Mouse (Mus musculus) erythroblast, embryonic 14.5 days (primary cell): ENCODE measurements around the gene Sh3gl2. TPM values are rescaled to one million over a fixed set of nuclear protein-coding genes. Genes with fewer than 3 reads are reported as not detected.

Experiments
- H3K27me3 ChIP-seq: 2 replicates; pipeline ENCODE4 v1.6.1; 2012; ENCODE audit warnings: inconsistent platforms; ENCODE audit not compliant: control insufficient read depth
- H3K36me3 ChIP-seq: 2 replicates; pipeline ENCODE4 v1.6.1; 2012; ENCODE audit warnings: mild to moderate bottlenecking, inconsistent platforms; ENCODE audit not compliant: control insufficient read depth
- H3K4me1 ChIP-seq: 2 replicates; pipeline ENCODE4 v1.6.1; 2012; ENCODE audit warnings: inconsistent platforms; ENCODE audit not compliant: control insufficient read depth
- H3K4me3 ChIP-seq: replicated peaks from 2 replicates; pipeline ENCODE3; 2012; ENCODE audit warnings: moderate library complexity, mild to moderate bottlenecking, inconsistent platforms
- H3K9me3 ChIP-seq: 2 replicates; pipeline ENCODE4 v1.6.1; 2012; ENCODE audit warnings: low read length, inconsistent platforms, mixed read lengths; ENCODE audit not compliant: control insufficient read depth
- GATA1 ChIP-seq: IDR thresholded peaks from 2 replicates; pipeline ENCODE4 v1.6.1; 2012; ENCODE audit warnings: low read length, inconsistent platforms, mixed read lengths
- TAL1 ChIP-seq: IDR thresholded peaks from 3 replicates; pipeline ENCODE4 v1.6.1; 2012; ENCODE audit warnings: low read length, inconsistent platforms, mixed read lengths
- polyA plus RNA-seq: library from polyadenylated mRNA; stranded (reverse); fragments of >175 nt; gene quantifications from 2 replicates; pipeline ENCODE4 v1.2.3, GENCODE M21; 2012

Sh3gl2 gene
- polyA plus RNA-seq, 1 experiment: not detected

DNA sequence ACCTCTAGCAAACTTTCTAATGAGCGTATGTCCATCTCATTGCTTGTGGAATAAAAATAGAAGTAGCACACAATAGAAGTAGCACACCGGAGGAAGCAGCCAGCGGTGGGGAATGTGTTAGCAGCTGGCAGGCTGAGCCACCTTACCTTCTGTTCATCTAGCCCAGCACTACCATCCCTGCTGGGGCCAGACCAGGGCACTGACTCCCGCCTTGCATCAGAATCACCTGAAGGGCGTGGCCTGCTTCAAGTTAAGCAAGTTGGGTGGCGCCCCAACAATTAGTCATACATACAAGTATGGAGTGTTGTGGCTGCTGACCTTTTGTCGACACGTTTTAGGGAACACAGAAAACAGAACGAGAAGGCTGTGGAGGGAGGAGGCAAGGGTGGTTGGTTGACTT, 6.5 kb upstream of the Sh3gl2 start:
- H3K4me3 ChIP-seq: no peak overlapping the region

DNA sequence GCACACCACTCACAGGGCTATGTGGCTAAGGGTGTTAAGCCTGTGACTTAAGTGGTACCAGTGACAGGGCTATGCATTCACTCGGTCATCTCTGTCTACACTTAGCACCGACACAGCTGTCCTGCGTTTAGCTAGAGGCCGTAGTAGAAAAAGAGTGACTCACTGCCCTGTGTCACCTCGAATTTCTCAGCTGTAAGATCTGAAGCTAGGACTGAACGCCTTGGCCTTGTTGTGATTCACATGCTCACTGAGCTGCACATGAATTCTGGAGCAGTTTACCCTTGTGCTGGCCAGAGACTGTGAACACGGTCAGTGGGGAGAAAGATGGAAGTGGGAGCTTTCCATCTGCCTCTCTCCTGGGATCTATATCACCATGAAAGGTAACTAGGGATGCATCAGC, 2.3 kb upstream of the Sh3gl2 start:
- H3K4me3 ChIP-seq: no peak overlapping the region
- H3K4me1 ChIP-seq: no peaks in the 10 kb centered on the region
- no peaks in the 10 kb centered on the region for H3K36me3 ChIP-seq
- TF ChIP-seq TAL1: no peak
- H3K9me3 ChIP-seq: peaks cover 3% of the 10 kb centered on the region
- peaks cover 30% of the 10 kb centered on the region for H3K27me3 ChIP-seq

More for the DNA sequence above, 6.5 kb upstream of the Sh3gl2 start:
- H3K4me1 ChIP-seq: no peaks in the 10 kb centered on the region
- peaks cover 2% of the 10 kb centered on the region for H3K27me3 ChIP-seq
- TF ChIP-seq GATA1 (no peak), TAL1 (no peak)
- peaks cover 5% of the 10 kb centered on the region for H3K9me3 ChIP-seq
- no peaks in the 10 kb centered on the region for H3K36me3 ChIP-seq

DNA sequence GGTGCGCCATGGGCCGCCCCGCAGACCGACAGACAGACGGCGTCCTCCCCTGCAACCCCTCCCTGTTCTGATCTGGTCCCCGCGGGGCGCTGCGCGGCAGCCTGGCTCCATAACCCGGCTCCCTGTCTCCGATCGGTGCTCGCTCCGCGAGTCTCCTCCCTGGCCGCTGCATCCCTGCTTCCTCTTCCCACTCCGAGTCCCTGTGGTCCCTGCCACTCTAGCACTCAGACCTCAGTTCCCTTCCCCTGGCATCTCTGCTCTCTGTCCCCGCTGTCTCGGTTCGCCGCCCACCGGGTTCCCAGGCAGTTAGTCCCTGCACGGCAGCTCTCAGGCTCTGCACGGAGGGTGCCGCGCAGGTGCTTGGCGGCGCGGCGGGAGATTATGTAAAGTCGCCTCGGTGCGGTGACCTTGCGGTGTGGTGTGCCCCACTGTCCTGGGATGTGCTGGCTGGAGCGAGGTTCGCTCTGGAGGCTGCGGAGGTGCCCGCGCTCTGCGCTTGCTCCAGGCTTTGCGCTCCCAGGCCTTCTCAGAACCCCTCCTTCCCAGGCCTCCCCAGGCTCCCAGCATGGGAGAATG, 798 bp downstream of the Sh3gl2 start:
- H3K4me3 ChIP-seq: peak overlapping the region; percentile 7

DNA sequence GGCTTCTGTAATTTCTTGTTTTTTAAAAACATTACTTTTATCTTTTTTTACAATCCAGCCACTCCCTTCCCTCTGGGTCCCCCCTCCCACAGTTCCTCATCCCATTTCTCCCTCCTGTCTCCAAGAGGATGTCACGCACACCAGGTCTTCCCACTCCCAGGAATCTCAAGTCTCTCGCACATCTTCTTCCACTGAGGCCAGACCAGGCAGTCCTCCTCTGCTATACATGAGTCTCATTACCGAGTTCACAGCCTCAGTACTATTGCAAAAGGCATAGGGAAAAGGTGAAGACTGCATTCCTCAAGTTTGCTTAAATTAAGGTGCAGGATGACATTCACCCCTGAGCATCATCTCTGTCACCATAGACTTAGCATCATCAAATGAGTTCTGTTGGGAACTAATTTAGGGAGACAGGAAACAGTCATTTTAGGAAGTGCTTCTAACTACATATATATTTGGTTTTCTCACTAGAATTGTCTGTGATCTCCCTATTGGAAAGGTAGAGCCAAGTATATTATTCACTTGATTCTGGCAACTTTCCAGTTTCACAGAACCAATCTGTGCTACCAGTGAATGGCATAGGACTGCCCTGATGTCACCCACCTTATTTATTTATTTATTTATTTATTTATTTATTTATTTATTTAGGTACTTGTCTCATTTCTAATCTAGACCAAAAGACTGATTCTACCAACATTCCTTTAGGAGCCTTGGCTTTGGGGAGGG, 1.9 kb downstream of the Sh3gl2 start:
- no peaks in the 10 kb centered on the region for H3K36me3 ChIP-seq
- no peak for TF ChIP-seq GATA1
- no peak for TF ChIP-seq TAL1

More for the DNA sequence above, 798 bp downstream of the Sh3gl2 start:
- no peaks in the 10 kb centered on the region for H3K9me3 ChIP-seq
- no peaks in the 10 kb centered on the region for H3K36me3 ChIP-seq
- H3K4me1 ChIP-seq: no peaks in the 10 kb centered on the region
- H3K27me3 ChIP-seq: peaks cover 30% of the 10 kb centered on the region
- no peak for TF ChIP-seq GATA1
- TF ChIP-seq TAL1: no peak

DNA sequence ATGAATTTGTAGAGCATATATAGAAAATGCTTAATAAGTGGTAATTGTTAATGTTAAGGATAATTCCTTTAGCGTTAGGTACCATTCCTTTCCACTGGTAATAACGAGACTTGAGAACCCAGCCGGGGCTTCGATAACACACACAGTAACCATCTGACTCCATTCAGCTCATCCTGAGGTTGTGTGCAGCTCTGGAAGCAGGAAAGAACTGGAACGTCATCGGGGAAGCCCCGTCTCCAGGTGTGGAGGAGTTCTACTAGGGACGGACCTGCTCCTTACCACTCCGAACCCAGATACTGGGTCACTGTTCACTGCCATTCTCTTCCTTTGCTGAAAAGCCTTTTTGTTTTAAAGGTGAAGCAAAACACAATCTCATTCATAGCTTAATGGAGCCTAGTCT, 2.6 kb downstream of the Sh3gl2 start:
- TF ChIP-seq TAL1: no peak
- TF ChIP-seq GATA1: no peak
- Histone ChIP-seq H3K4me1 (no peaks in the 10 kb centered on the region), H3K4me3 (no peak overlapping the region), H3K36me3 (no peaks in the 10 kb centered on the region), H3K27me3 (peaks cover 28% of the 10 kb centered on the region), H3K9me3 (no peaks in the 10 kb centered on the region)

More for the DNA sequence above, 1.9 kb downstream of the Sh3gl2 start:
- no peak overlapping the region for H3K4me3 ChIP-seq
- H3K27me3 ChIP-seq: peaks cover 30% of the 10 kb centered on the region
- H3K4me1 ChIP-seq: no peaks in the 10 kb centered on the region
- no peaks in the 10 kb centered on the region for H3K9me3 ChIP-seq

DNA sequence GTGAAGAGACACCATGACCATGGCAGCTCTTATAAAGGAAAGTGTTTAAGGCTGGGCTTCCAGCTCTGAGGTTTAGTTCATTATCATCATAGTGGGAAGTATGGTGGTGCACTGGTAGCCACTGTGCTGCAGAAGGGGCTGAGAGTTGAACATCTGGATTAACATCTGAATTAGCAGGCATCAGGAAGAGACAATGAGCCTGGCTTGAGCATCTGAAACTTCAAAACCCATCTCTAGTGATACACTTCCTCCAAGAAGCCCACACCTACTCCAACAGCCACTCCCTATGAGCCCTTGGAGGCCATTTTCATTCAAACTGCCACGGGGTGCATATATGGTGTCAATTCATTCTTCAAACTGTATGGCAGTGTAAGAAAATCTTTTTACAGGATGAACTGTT, 3.6 kb downstream of the Sh3gl2 start:
- TF ChIP-seq GATA1: no peak
- no peak for TF ChIP-seq TAL1
- Histone ChIP-seq H3K9me3 (peaks cover 2% of the 10 kb centered on the region; the same call in 1 of the 2 replicates), H3K4me3 (no peak overlapping the region), H3K27me3 (peaks cover 28% of the 10 kb centered on the region), H3K4me1 (no peaks in the 10 kb centered on the region), H3K36me3 (no peaks in the 10 kb centered on the region)

DNA sequence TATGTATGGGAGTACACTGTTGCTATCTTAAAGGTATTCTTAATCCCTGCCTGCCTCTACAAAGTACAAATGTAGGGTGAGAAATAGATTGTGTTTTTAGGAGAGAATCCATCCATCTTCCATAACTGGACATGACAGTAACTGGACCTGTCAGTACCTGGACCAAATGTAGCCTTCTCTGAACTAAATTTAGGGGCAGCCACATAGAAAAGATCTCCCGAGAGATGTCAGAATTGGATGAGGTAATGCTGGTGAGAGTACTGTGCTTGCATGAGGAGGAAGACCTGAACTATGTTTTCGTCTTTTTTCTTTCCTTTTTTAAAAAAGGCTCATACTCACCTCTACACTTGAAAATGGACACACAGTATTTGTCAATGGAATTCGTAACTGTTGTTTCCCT, 6.0 kb downstream of the Sh3gl2 start:
- Histone ChIP-seq H3K9me3 (peaks cover 2% of the 10 kb centered on the region; the same call in 1 of the 2 replicates), H3K4me1 (no peaks in the 10 kb centered on the region), H3K27me3 (peaks cover 8% of the 10 kb centered on the region), H3K4me3 (no peak overlapping the region), H3K36me3 (no peaks in the 10 kb centered on the region)
- no peak for TF ChIP-seq GATA1
- TF ChIP-seq TAL1: no peak

DNA sequence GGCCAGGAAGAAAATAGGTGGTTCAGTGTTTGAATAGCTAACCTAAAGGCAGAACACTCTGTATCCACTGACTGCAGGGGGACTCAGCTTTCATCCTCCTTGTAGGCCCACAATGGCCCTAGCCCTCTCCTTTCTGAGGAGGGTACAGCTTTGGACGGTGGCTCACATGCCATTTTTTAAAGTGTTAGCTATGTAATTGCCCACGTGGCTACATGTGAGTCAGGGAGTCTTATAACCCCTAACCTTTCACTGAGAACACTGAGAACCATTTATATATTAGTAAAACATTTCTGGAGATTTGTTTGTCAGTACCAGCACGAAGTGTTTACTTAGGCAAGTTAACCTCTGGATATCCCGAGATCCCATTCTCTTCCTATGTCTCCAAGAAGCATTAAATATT, 12.1 kb downstream of the Sh3gl2 start:
- Histone ChIP-seq H3K27me3 (no peaks in the 10 kb centered on the region), H3K4me3 (no peak overlapping the region), H3K36me3 (no peaks in the 10 kb centered on the region), H3K4me1 (no peaks in the 10 kb centered on the region), H3K9me3 (peaks cover 2% of the 10 kb centered on the region; the same call in 1 of the 2 replicates)
- TF ChIP-seq GATA1 (no peak), TAL1 (no peak)

DNA sequence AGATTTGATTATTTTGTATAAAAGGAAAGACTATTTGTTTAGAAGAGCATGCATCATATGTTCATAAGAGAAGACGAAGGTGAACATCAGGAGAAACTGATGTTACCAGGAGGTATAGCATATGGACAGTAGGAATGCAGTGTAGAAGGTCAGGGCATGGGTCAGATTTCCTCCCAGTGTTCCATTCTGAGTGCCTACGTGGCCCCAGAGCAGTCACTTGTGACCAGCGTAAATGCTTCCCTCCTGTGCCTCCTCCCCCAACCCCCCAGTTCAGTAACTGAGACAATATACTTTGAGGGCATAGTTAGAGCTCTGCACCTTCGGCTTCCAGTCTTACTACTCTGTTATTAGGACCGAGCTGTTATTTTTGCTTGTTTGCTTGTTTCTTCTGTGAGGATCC, 17.8 kb downstream of the Sh3gl2 start:
- Histone ChIP-seq H3K27me3 (no peaks in the 10 kb centered on the region), H3K9me3 (no peaks in the 10 kb centered on the region), H3K4me1 (no peaks in the 10 kb centered on the region), H3K4me3 (no peak overlapping the region), H3K36me3 (no peaks in the 10 kb centered on the region)
- TF ChIP-seq TAL1: no peak

DNA sequence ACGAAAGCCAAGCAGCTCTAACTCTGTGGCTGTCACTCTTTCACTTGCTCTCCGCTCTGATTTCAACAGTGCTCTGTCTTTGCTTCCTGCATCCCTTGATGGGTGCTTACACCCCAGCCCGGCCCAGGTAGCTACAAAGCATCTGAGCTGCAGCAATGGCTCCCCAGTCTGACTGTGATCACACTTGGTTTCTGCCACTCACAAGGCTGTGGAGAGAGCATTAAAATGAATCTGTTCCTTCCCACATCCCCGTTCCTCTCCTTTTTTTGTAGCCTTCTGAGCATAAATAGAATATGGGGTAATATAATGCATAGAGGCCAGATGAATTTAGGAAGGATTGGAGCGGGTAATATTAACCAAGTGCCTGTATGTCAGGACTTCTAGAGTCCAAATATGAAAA, 21.8 kb downstream of the Sh3gl2 start:
- no peak for TF ChIP-seq GATA1
- TF ChIP-seq TAL1: no peak
- Histone ChIP-seq H3K27me3 (no peaks in the 10 kb centered on the region), H3K4me1 (no peaks in the 10 kb centered on the region), H3K36me3 (no peaks in the 10 kb centered on the region), H3K4me3 (no peak overlapping the region), H3K9me3 (no peaks in the 10 kb centered on the region; the same call in 1 of the 2 replicates)
